Mouse (Mus musculus) bone marrow macrophage, adult 2 months (primary cell): ENCODE measurements at regions not wholly inside any gene's neighbourhood (a gene's known extent, or its start where the extent isn't known, plus 50 kb on each side); places are given as distances from the start of the nearest gene placed in this dataset.

ENCODE experiments used
- H3K27ac ChIP-seq: 2 replicates; pipeline ENCODE4 v1.5.1; 2012; ENCODE audit warnings: low read depth, low read length; ENCODE audit not compliant: insufficient read depth
- H3K4me1 ChIP-seq: 2 replicates; pipeline ENCODE4 v1.6.1; 2012; ENCODE audit warnings: low read length; ENCODE audit not compliant: control insufficient read depth, insufficient read depth
- H3K4me3 ChIP-seq: 2 replicates; pipeline ENCODE4 v1.5.1; 2012; ENCODE audit warnings: mild to moderate bottlenecking, low read length, moderate library complexity; ENCODE audit not compliant: insufficient read depth
- CTCF ChIP-seq: IDR thresholded peaks from 2 replicates; pipeline ENCODE4 v1.5.1; 2012; ENCODE audit warnings: low read depth, mild to moderate bottlenecking, low read length, moderate library complexity
- POLR2A ChIP-seq: IDR thresholded peaks from 2 replicates; pipeline ENCODE4 v1.6.1; 2012; ENCODE audit warnings: mild to moderate bottlenecking, low read depth, low read length, borderline replicate concordance

- H3K4me3 ChIP-seq = no peak overlapping the region
Observed at GRCm38 (mm10) chr14:102492376-102492775, 490.1 kb downstream of the Kctd12 start.

GRCm38 (mm10) chr14:102491205-102491604 lies 491.2 kb downstream of the Kctd12 start:
- TF ChIP-seq POLR2A (no peak), CTCF (no peak)
- Histone ChIP-seq H3K4me3 (no peak overlapping the region), H3K4me1 (no peaks in the 10 kb centered on the region), H3K27ac (no peak overlapping the region)

More at GRCm38 (mm10) chr14:102492376-102492775, 490.1 kb downstream of the Kctd12 start:
- Histone ChIP-seq H3K27ac (no peak overlapping the region), H3K4me1 (no peaks in the 10 kb centered on the region)
- TF ChIP-seq POLR2A (no peak), CTCF (no peak)

GRCm38 (mm10) chr14:102477162-102477561 lies 505.3 kb downstream of the Kctd12 start:
- no peaks in the 10 kb centered on the region for H3K4me1 ChIP-seq
- H3K27ac ChIP-seq = no peak overlapping the region
- TF ChIP-seq CTCF (no peak), POLR2A (no peak)
- no peak overlapping the region for H3K4me3 ChIP-seq

- TF ChIP-seq CTCF (no peak), POLR2A (no peak)
Observed at GRCm38 (mm10) chr14:102469326-102469725, 513.1 kb downstream of the Kctd12 start.

GRCm38 (mm10) chr14:102461001-102461400 lies 521.4 kb downstream of the Kctd12 start:
- H3K27ac ChIP-seq = no peak overlapping the region
- TF ChIP-seq CTCF (no peak), POLR2A (no peak)
- H3K4me3 ChIP-seq = no peak overlapping the region
- no peaks in the 10 kb centered on the region for H3K4me1 ChIP-seq

More at GRCm38 (mm10) chr14:102469326-102469725, 513.1 kb downstream of the Kctd12 start:
- no peak overlapping the region for H3K27ac ChIP-seq
- no peak overlapping the region for H3K4me3 ChIP-seq
- H3K4me1 ChIP-seq = no peaks in the 10 kb centered on the region

GRCm38 (mm10) chr14:102439738-102440137 lies 542.7 kb downstream of the Kctd12 start:
- Histone ChIP-seq H3K27ac (no peak overlapping the region), H3K4me1 (no peaks in the 10 kb centered on the region), H3K4me3 (no peak overlapping the region)
- no peak for TF ChIP-seq POLR2A
- TF ChIP-seq CTCF = no peak

- no peak overlapping the region for H3K27ac ChIP-seq
- no peaks in the 10 kb centered on the region for H3K4me1 ChIP-seq
- TF ChIP-seq POLR2A (no peak), CTCF (no peak)
- H3K4me3 ChIP-seq = no peak overlapping the region
Observed at GRCm38 (mm10) chr14:102403397-102404115, 578.9 kb downstream of the Kctd12 start.

- H3K4me1 ChIP-seq = no peaks in the 10 kb centered on the region
- H3K27ac ChIP-seq = no peak overlapping the region
- TF ChIP-seq CTCF (no peak), POLR2A (no peak)
- H3K4me3 ChIP-seq = no peak overlapping the region
Observed at GRCm38 (mm10) chr14:102402061-102402689, 580.3 kb downstream of the Kctd12 start.

GRCm38 (mm10) chr14:102396036-102396734 lies 586.3 kb downstream of the Kctd12 start:
- H3K27ac ChIP-seq = no peak overlapping the region

GRCm38 (mm10) chr14:102392351-102392750 lies 590.1 kb downstream of the Kctd12 start:
- Histone ChIP-seq H3K27ac (no peak overlapping the region), H3K4me1 (no peaks in the 10 kb centered on the region), H3K4me3 (no peak overlapping the region)
- no peak for TF ChIP-seq CTCF
- no peak for TF ChIP-seq POLR2A

More at GRCm38 (mm10) chr14:102396036-102396734, 586.3 kb downstream of the Kctd12 start:
- TF ChIP-seq CTCF (no peak), POLR2A (no peak)
- Histone ChIP-seq H3K4me3 (no peak overlapping the region), H3K4me1 (no peaks in the 10 kb centered on the region)
